Mouse (Mus musculus) gastrocnemius, adult 2 months (tissue): Measurements from ENCODE around the gene Dpp4. TPM values are rescaled to one million over a fixed set of nuclear protein-coding genes. Genes with fewer than 3 reads are reported as not detected.

ENCODE experiments used
- DNase-seq: peaks from one replicate; pipeline ENCODE4 v3.0.0; 2022
- H3K27ac ChIP-seq: fragments of 200-600 bp; 2 replicates; pipeline ENCODE4 v1.8.1; 2022; ENCODE audit warnings: mild to moderate bottlenecking
- H3K4me3 ChIP-seq: fragments of 200-600 bp; 2 replicates; pipeline ENCODE4 v1.8.1; 2022; ENCODE audit warnings: mild to moderate bottlenecking, moderate library complexity
- CTCF ChIP-seq: fragments of 200-600 bp; IDR thresholded peaks from 2 replicates; pipeline ENCODE4 v1.8.1; 2022; ENCODE audit warnings: antibody characterized with exemption, mild to moderate bottlenecking, moderate library complexity
- intact Hi-C: fragments of 180-260 bp; cut with DNase I; formaldehyde crosslinking; loops from one replicate; pipeline ENCODE4 v1.15.1; 2025
- total RNA-seq, 2 experiments: library from RNA; stranded (reverse); gene quantifications; 2 replicates each; pipeline ENCODE4 v1.2.3; 2021

The Dpp4 gene
- total RNA-seq, 2 experiments from 2014 or later, result 4.6 to 5.2 TPM

GRCm38 (mm10) chr2:62373692-62374091 is 38.3 kb downstream of the Dpp4 start:
- Histone ChIP-seq H3K4me3 (no peak overlapping the region), H3K27ac (no peak overlapping the region)
- intact Hi-C loops, result no loop called here
- DNase-seq, result no peak
- TF ChIP-seq CTCF, result no peak

- no peak for TF ChIP-seq CTCF
- DNase-seq, result no peak
- no peak overlapping the region for H3K27ac ChIP-seq
- no peak overlapping the region for H3K4me3 ChIP-seq
- intact Hi-C loops, result no loop called here
Measured at GRCm38 (mm10) chr2:62370048-62370447, 42.0 kb downstream of the Dpp4 start.

GRCm38 (mm10) chr2:62368349-62369053 is 43.5 kb downstream of the Dpp4 start:
- TF ChIP-seq CTCF, result no peak
- Histone ChIP-seq H3K4me3 (no peak overlapping the region), H3K27ac (no peak overlapping the region)
- no peak for DNase-seq
- intact Hi-C loops, result no loop called here

GRCm38 (mm10) chr2:62363606-62364005 is 48.4 kb downstream of the Dpp4 start:
- no peak for DNase-seq
- intact Hi-C loops, result no loop called here
- Histone ChIP-seq H3K27ac (no peak overlapping the region), H3K4me3 (no peak overlapping the region)
- no peak for TF ChIP-seq CTCF

- TF ChIP-seq CTCF, result no peak
- intact Hi-C loops, result no loop called here
- no peak for DNase-seq
- no peak overlapping the region for H3K27ac ChIP-seq
- H3K4me3 ChIP-seq, result no peak overlapping the region
Measured at GRCm38 (mm10) chr2:62362211-62362610, 49.8 kb downstream of the Dpp4 start.

- Histone ChIP-seq H3K4me3 (no peak overlapping the region), H3K27ac (no peak overlapping the region)
- DNase-seq, result no peak
- no peak for TF ChIP-seq CTCF
- intact Hi-C loops, result no loop called here
Measured at GRCm38 (mm10) chr2:62361514-62361913, 50.5 kb downstream of the Dpp4 start.

- no peak for DNase-seq
- Histone ChIP-seq H3K4me3 (no peak overlapping the region), H3K27ac (no peak overlapping the region)
- TF ChIP-seq CTCF, result no peak
- intact Hi-C loops, result no loop called here
Measured at GRCm38 (mm10) chr2:62360872-62361271, 51.2 kb downstream of the Dpp4 start.

- no peak overlapping the region for H3K4me3 ChIP-seq
- H3K27ac ChIP-seq, result no peak overlapping the region
- intact Hi-C loops, result no loop called here
- TF ChIP-seq CTCF, result no peak
- DNase-seq, result no peak
Measured at GRCm38 (mm10) chr2:62357259-62357658, 54.8 kb downstream of the Dpp4 start.

GRCm38 (mm10) chr2:62356606-62357005 is 55.4 kb downstream of the Dpp4 start:
- no peak overlapping the region for H3K4me3 ChIP-seq
- no peak for DNase-seq
- intact Hi-C loops, result no loop called here
- TF ChIP-seq CTCF, result no peak
- no peak overlapping the region for H3K27ac ChIP-seq

GRCm38 (mm10) chr2:62355766-62356165 is 56.3 kb downstream of the Dpp4 start:
- TF ChIP-seq CTCF, result no peak
- Histone ChIP-seq H3K27ac (no peak overlapping the region), H3K4me3 (no peak overlapping the region)
- intact Hi-C loops, result no loop called here
- no peak for DNase-seq

- DNase-seq, result no peak
- H3K27ac ChIP-seq, result no peak overlapping the region
- TF ChIP-seq CTCF, result no peak
- intact Hi-C loops, result no loop called here
- H3K4me3 ChIP-seq, result no peak overlapping the region
Measured at GRCm38 (mm10) chr2:62352035-62352434, 60.0 kb downstream of the Dpp4 start.

GRCm38 (mm10) chr2:62347762-62348161 is 64.3 kb downstream of the Dpp4 start:
- no peak for TF ChIP-seq CTCF
- Histone ChIP-seq H3K27ac (no peak overlapping the region), H3K4me3 (no peak overlapping the region)
- DNase-seq, result no peak
- intact Hi-C loops, result loop anchor here (5.0 kb wide), 1 partner anchor 110 kb away; no protein-coding TSS in a partner anchor

- TF ChIP-seq CTCF, result peak; percentile 46
- intact Hi-C loops, result loop anchor here (5.0 kb wide), 1 partner anchor 111 kb away; no protein-coding TSS in a partner anchor
- DNase-seq, result no peak
- no peak overlapping the region for H3K4me3 ChIP-seq
- no peak overlapping the region for H3K27ac ChIP-seq
Measured at GRCm38 (mm10) chr2:62346771-62347170, 65.3 kb downstream of the Dpp4 start.

- no peak overlapping the region for H3K4me3 ChIP-seq
- intact Hi-C loops, result no loop called here
- no peak for DNase-seq
- no peak for TF ChIP-seq CTCF
- no peak overlapping the region for H3K27ac ChIP-seq
Measured at GRCm38 (mm10) chr2:62344367-62344766, 67.7 kb downstream of the Dpp4 start.
